Mouse (Mus musculus) adrenal gland, postnatal 10 days (tissue): ENCODE data around the gene Dok3. TPM values are rescaled to one million over a fixed set of nuclear protein-coding genes. Genes with fewer than 3 reads are reported as not detected.

ENCODE experiments used
- DNase-seq: peaks from one replicate; pipeline ENCODE4 v3.0.0; 2021; ENCODE audit warnings: mixed read lengths
- total RNA-seq, 2 experiments: library from RNA; stranded (reverse); gene quantifications; 2 replicates each; pipeline ENCODE4 v1.2.3; 2021

The Dok3 gene
- total RNA-seq, 2 experiments from 2014 or later = 5.0 to 5.1 TPM

GRCm38 (mm10) chr13:55507877-55508276 lies 21.2 kb downstream of the Dok3 start:
- no peak for DNase-seq

- peak; percentile 57 for DNase-seq
Observed at GRCm38 (mm10) chr13:55506697-55507096, 22.4 kb downstream of the Dok3 start.

GRCm38 (mm10) chr13:55505810-55506209 lies 23.3 kb downstream of the Dok3 start:
- no peak for DNase-seq

- DNase-seq = no peak
Observed at GRCm38 (mm10) chr13:55504390-55504789, 24.7 kb downstream of the Dok3 start.

- no peak for DNase-seq
Observed at GRCm38 (mm10) chr13:55502405-55502804, 26.7 kb downstream of the Dok3 start.

GRCm38 (mm10) chr13:55500575-55500974 lies 28.5 kb downstream of the Dok3 start:
- no peak for DNase-seq

- DNase-seq = no peak
Observed at GRCm38 (mm10) chr13:55498906-55499305, 30.2 kb downstream of the Dok3 start.

GRCm38 (mm10) chr13:55496661-55497060 lies 32.4 kb downstream of the Dok3 start:
- DNase-seq = peak; percentile 62

- DNase-seq = no peak
Observed at GRCm38 (mm10) chr13:55495702-55496101, 33.4 kb downstream of the Dok3 start.

- DNase-seq = peak; percentile 71
Observed at GRCm38 (mm10) chr13:55494883-55495621, 34.0 kb downstream of the Dok3 start.

GRCm38 (mm10) chr13:55494257-55494656 lies 34.8 kb downstream of the Dok3 start:
- DNase-seq = no peak

GRCm38 (mm10) chr13:55487578-55488498 lies 41.3 kb downstream of the Dok3 start, which contains the start of gene Dbn1:
TSS of gene Dbn1 (minus strand) at chr13:55488111.
- DNase-seq = peak; percentile 75

GRCm38 (mm10) chr13:55486916-55487577 lies 42.0 kb downstream of the Dok3 start:
- peak; percentile 52 for DNase-seq

GRCm38 (mm10) chr13:55486029-55486794 lies 42.9 kb downstream of the Dok3 start:
- peak; percentile 39 for DNase-seq

GRCm38 (mm10) chr13:55484520-55485088 lies 44.5 kb downstream of the Dok3 start:
- no peak for DNase-seq

- no peak for DNase-seq
Observed at GRCm38 (mm10) chr13:55483593-55483992, 45.5 kb downstream of the Dok3 start.

GRCm38 (mm10) chr13:55483071-55483470 lies 46.0 kb downstream of the Dok3 start:
- DNase-seq = no peak

GRCm38 (mm10) chr13:55482542-55482941 lies 46.6 kb downstream of the Dok3 start:
- peak; percentile 68 for DNase-seq

- DNase-seq = no peak
Observed at GRCm38 (mm10) chr13:55479929-55480328, 49.2 kb downstream of the Dok3 start.

GRCm38 (mm10) chr13:55479008-55479407 lies 50.1 kb downstream of the Dok3 start:
- DNase-seq = no peak

- DNase-seq = peak; percentile 58
Observed at GRCm38 (mm10) chr13:55478036-55478435, 51.1 kb downstream of the Dok3 start.
